Mouse (Mus musculus) stomach, postnatal 0 days (tissue): ENCODE measurements at regions not wholly inside any gene's neighbourhood (a gene's known extent, or its start where the extent isn't known, plus 50 kb on each side); places are given as distances from the start of the nearest gene placed in this dataset.

Experiments used
- CTCF ChIP-seq: IDR thresholded peaks from 2 replicates; pipeline ENCODE4 v1.5.1; 2016; ENCODE audit warnings: antibody characterized with exemption, low read depth, mild to moderate bottlenecking, moderate library complexity
- EP300 ChIP-seq: optimal IDR thresholded peaks from 2 replicates; pipeline ENCODE3; 2016; ENCODE audit warnings: antibody characterized with exemption

GRCm38 (mm10) chr6:82170349-82171080 lies 129.7 kb downstream of the Eva1a start:
- TF ChIP-seq CTCF (no peak), EP300 (no peak)
